8 mouse cellular contexts compared by ENCODE assay signal in the genomic region with DNA sequence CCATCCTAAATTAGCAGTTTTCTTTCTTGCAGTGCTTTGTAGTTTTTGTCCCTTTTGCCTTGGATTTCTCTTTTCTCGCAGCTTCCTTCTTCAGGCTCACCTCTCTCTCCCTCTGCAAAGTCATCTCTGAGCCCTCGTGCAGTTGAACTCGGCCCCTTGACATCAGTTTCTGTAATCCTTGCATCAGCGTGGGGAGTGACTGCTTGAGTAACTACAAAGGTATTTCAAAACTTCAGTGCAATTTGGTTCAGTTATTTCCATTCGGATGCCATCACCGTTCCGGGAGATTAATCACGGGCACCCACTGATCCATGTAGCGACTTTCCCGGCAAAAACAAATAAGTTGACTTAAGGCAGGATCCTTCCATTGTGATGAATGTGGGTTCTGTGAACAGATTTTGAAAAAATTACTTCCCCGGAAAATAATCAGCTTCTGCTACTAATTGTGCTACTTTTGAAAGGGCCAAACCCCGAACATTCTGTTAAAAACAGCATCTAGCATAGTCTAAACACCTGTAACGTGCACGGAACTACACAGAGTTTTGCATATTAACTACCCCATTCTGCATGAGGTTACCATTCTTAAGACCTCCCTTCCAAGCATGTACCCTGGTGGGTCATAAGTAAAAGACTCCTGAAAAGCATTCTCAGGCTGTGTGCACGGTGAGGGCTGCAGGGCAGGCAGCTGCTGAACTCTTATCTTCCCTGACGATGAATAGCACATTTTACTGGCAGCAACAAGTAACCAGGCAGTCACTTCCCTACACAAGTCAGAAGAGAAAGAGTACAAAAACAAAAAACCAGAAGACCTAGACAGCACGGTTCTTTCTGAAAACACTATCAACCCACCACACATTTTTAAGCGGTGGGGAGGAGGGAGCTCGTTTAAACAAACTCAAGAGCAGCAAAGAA. TPM values are rescaled to one million over a fixed set of nuclear protein-coding genes. Genes with fewer than 3 reads are reported as not detected.
A peak's percentile ranks its signal among the peaks of the same experiment; 100 is the strongest.
DNase-seq lines count a peak whose midpoint lies in the region; ATAC-seq and TF ChIP-seq lines count a peak whose summit lies in the region.

No protein-coding gene starts in this region.

- H3K4me3 ChIP-seq in forebrain, embryonic 11.5 days (ENCODE audit: low read depth, low read length) = peak overlapping the region; percentile 75
- peak overlapping the region; percentile 72 for H3K4me3 ChIP-seq in kidney, adult 2 months (ENCODE audit: insufficient read depth, low read depth, low read length)
- H3K4me3 ChIP-seq in lung, embryonic 16.5 days (ENCODE audit: low read length) = peak overlapping the region; percentile 89
- H3K4me3 ChIP-seq in small intestine, adult 2 months (ENCODE audit: low read depth, low read length) = peak overlapping the region; percentile 73

- peak overlapping the region; percentile 68 for H3K4me2 ChIP-seq in forebrain, embryonic 11.5 days (ENCODE audit: low read depth, low read length, severe bottlenecking)
- peak overlapping the region; percentile 80 for H3K4me2 ChIP-seq in lung, embryonic 16.5 days (ENCODE audit: low read depth, low read length)

- peaks cover 3% of the 10 kb centered on the region; the same call in 1 of the 2 replicates for H3K4me1 ChIP-seq in forebrain, embryonic 11.5 days (replicated peaks; ENCODE audit: control insufficient read depth, insufficient read depth, low read length)
- H3K4me1 ChIP-seq in kidney, adult 2 months (ENCODE audit: control insufficient read depth, insufficient read depth, low read length) = peaks cover 11% of the 10 kb centered on the region
- H3K4me1 ChIP-seq in lung, embryonic 16.5 days (replicated peaks; ENCODE audit: control insufficient read depth, insufficient read depth, low read length) = peaks cover 11% of the 10 kb centered on the region
- no peaks in the 10 kb centered on the region; the same call in 1 of the 2 replicates for H3K4me1 ChIP-seq in small intestine, adult 2 months (ENCODE audit: control insufficient read depth, insufficient read depth, insufficient read length, low read length)

- TF ChIP-seq CTCF in kidney, adult 2 months (conservative IDR thresholded peaks at IDR 0.05; ENCODE audit: insufficient read depth, insufficient read length, low read depth, low read length) = no peak
- TF ChIP-seq CTCF in small intestine, adult 2 months (IDR thresholded peaks at IDR 0.05; ENCODE audit: extremely low read depth, insufficient read length, insufficient replicate concordance, low read depth, low read length) = no peak

- no peaks in the 10 kb centered on the region for H3K27me3 ChIP-seq in forebrain, embryonic 11.5 days (ENCODE audit: control insufficient read depth, insufficient read depth, low read length)
- no peaks in the 10 kb centered on the region for H3K27me3 ChIP-seq in kidney, adult 2 months (replicated peaks; ENCODE audit: control insufficient read depth, insufficient read depth, low read length)
- no peaks in the 10 kb centered on the region for H3K27me3 ChIP-seq in lung, embryonic 16.5 days (ENCODE audit: control insufficient read depth, insufficient read depth, low read depth, low read length)
- no peaks in the 10 kb centered on the region for H3K27me3 ChIP-seq in small intestine, adult 2 months (ENCODE audit: control insufficient read depth, insufficient read depth, low read length)

- no peak overlapping the region for H3K27ac ChIP-seq in forebrain, embryonic 11.5 days (ENCODE audit: low read depth, low read length)
- H3K27ac ChIP-seq in kidney, adult 2 months (ENCODE audit: insufficient read depth, low read depth, low read length) = peak overlapping the region; percentile 87
- H3K27ac ChIP-seq in lung, embryonic 16.5 days (ENCODE audit: low read length) = peak overlapping the region; percentile 36; the same call in 1 of the 2 replicates
- peak overlapping the region; percentile 92 for H3K27ac ChIP-seq in small intestine, adult 2 months (ENCODE audit: insufficient read depth, low read depth, low read length)

- TF ChIP-seq POLR2A in kidney, adult 2 months (IDR thresholded peaks at IDR 0.05; ENCODE audit: low read depth, low read length) = no peak
- TF ChIP-seq POLR2A in small intestine, adult 2 months (IDR thresholded peaks at IDR 0.05; ENCODE audit: low read depth, low read length) = no peak

- intact Hi-C loops in gastrocnemius, postnatal 36 days (cut with DNase I) = loop anchor here (1.0 to 5.0 kb wide), 5 partner anchors 67 to 122 kb away; no protein-coding TSS in a partner anchor

- peak; percentile 63 for DNase-seq in 416B (ENCODE audit: low read depth)
- peak; percentile 91 for DNase-seq in MEL-GATA-1-ER (ENCODE audit: extremely low read depth, low read depth)
- no peak for DNase-seq in forebrain, embryonic 11.5 days (ENCODE audit: low spot score)
- peak; percentile 83 for DNase-seq in kidney, adult 2 months
- no peak for DNase-seq in cerebellum, adult 11-12 months
- no peak for DNase-seq in gastrocnemius, postnatal 36 days

- ATAC-seq in forebrain, embryonic 11.5 days (replicated peaks; ENCODE audit: low FRiP score) = no peak
- ATAC-seq in lung, embryonic 16.5 days (ENCODE audit: low read depth) = no peak

- no peaks in the 10 kb centered on the region for H3K9me3 ChIP-seq in forebrain, embryonic 11.5 days (ENCODE audit: control insufficient read depth, low read length)
- no peaks in the 10 kb centered on the region for H3K9me3 ChIP-seq in lung, embryonic 16.5 days (ENCODE audit: control insufficient read depth, low read length)

- H3K9ac ChIP-seq in forebrain, embryonic 11.5 days (ENCODE audit: low read length) = peak overlapping the region; percentile 4
- peak overlapping the region; percentile 89 for H3K9ac ChIP-seq in lung, embryonic 16.5 days (ENCODE audit: low read length)

- H3K36me3 ChIP-seq in forebrain, embryonic 11.5 days (ENCODE audit: control insufficient read depth, insufficient read depth, low read length) = no peaks in the 10 kb centered on the region
- H3K36me3 ChIP-seq in kidney, adult 2 months (ENCODE audit: control insufficient read depth, insufficient read depth, low read length) = no peaks in the 10 kb centered on the region
- H3K36me3 ChIP-seq in lung, embryonic 16.5 days (ENCODE audit: control insufficient read depth, insufficient read depth, low read length) = no peaks in the 10 kb centered on the region
- peaks cover 14% of the 10 kb centered on the region for H3K36me3 ChIP-seq in small intestine, adult 2 months (ENCODE audit: control insufficient read depth, insufficient read depth, low read length)

- 5% methylated on average over 19 of the region's 19 CpGs for WGBS in forebrain, embryonic 11.5 days
- WGBS in kidney, adult 2 months = 13% methylated on average over 19 of the region's 19 CpGs
- WGBS in lung, embryonic 16.5 days = 14% methylated on average over 19 of the region's 19 CpGs
- WGBS in small intestine, adult 2 months = 12% methylated on average over 19 of the region's 19 CpGs

RNA-seq across cellular contexts. Expression of a gene that starts 1.6 kb away (rescaled TPM):
- 19.7 and 23.2 TPM in 2 replicates for polyA plus RNA-seq in forebrain, embryonic 11.5 days (2014; fragmentation: Nextera tagmentation; extraction: Ambion mirVana)
- 54.6 and 59.7 TPM in 2 replicates for polyA plus RNA-seq in kidney, adult 2 months (2012; rRNA removed)
- 14.5 and 17.7 TPM in 2 replicates for polyA plus RNA-seq in lung, embryonic 16.5 days (2015; fragmentation: Nextera tagmentation; extraction: Ambion mirVana)
- polyA plus RNA-seq in small intestine, adult 2 months (2012; rRNA removed) = 106 and 209 TPM in 2 replicates
- 10 to 100 TPM; 39.6 to 48.7 TPM for total RNA-seq in gastrocnemius, postnatal 36 days (2021)

Comparison
In these comparisons a context has a peak if more than half of its experiments do, and no peak if none do; other contexts are left out.
1. DNase-seq: peak in 416B (single experiment), MEL-GATA-1-ER (single experiment) and kidney, adult 2 months (single experiment); none in forebrain, embryonic 11.5 days (single experiment), cerebellum, adult 11-12 months (single experiment) and gastrocnemius, postnatal 36 days (0 of 2).
2. Peak in every context shown above with its lines, with median percentiles within 50 percentile points of each other: H3K4me3 ChIP-seq.